Mouse (Mus musculus) bone marrow, adult 2 months (tissue): ENCODE data around the gene Cebpg.

Source experiments
- CTCF ChIP-seq: fragments of 200-500 bp; IDR thresholded peaks from 2 replicates; pipeline ENCODE4 v1.5.1; 2011; ENCODE audit warnings: low read length, control low read depth; ENCODE audit not compliant: control insufficient read depth, insufficient read depth
- POLR2A ChIP-seq: fragments of 200-500 bp; IDR thresholded peaks from 2 replicates; pipeline ENCODE4 v1.6.1; 2011; ENCODE audit warnings: low read depth, mild to moderate bottlenecking, control low read depth, low read length, borderline replicate concordance; ENCODE audit not compliant: control insufficient read depth

GRCm38 (mm10) chr7:35028559-35028958 is 27.8 kb downstream of the Cebpg start:
- TF ChIP-seq CTCF: no peak
- TF ChIP-seq POLR2A: no peak
